Mouse (Mus musculus): Measurements from ENCODE around the gene Vwa7.

- TF ChIP-seq POLR2A (IDR thresholded peaks at IDR 0.05; ENCODE audit: extremely low read depth, insufficient read depth, low read length) (no peak), CTCF (IDR thresholded peaks at IDR 0.05; ENCODE audit: extremely low read depth, insufficient read depth, low read length) (no peak)
Observed at GRCm38 (mm10) chr17:34975581-34976492, 40.5 kb upstream of the Vwa7 start.

Measured in cortical plate, adult 2 months (tissue).